Mouse (Mus musculus): ENCODE results near the gene Glyat.
"Not testable (repeated sequence)": the region's sequence is repeated elsewhere in the genome, so short reads cannot be mapped to it uniquely, and the experiment has no call there.

Gene Glyat

DNA sequence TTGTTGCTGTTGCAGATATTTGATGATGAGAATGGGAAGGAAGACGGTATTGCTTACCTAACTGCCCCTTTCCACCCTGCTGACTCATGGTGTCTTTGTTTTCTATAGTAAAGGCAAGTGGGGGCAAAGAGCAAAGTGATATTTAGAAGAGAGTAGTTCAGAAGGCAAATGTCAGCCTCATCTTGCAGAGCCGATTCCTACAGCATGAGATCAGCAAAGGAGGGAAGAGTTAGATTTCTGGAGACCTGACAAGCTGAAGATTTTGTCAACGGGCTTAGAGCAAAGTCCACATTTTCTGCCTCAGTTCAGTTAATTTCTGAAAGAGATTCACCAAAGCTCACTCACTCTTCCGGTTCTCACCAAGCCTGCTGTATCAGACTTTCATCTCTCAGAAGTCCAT, at the start of gene Glyat:
TSS of gene Glyat (plus strand) at position 133 of the 400 bp plus-strand sequence.
- no peak for DNase-seq

DNA sequence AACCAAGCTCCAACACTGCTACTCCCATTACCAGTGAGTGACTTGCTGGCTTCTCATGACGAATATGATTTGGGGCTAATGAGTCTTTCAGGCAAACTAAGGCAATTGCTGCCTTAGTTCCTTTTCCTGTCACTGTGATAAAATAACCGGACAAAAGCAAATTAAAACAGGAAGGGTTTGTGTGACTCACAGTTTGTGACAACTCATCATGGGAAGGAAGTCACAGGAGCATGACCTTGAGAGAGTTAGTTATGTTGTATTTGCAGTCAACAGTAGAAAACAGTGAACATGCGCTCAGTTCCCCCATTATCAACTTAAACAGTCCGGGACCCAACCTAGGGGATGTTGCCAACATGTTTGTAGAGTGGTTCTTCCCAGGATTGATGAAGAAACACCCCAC, 47.8 kb upstream of the Glyat start:
- DNase-seq = peak; percentile 27 to 30

DNA sequence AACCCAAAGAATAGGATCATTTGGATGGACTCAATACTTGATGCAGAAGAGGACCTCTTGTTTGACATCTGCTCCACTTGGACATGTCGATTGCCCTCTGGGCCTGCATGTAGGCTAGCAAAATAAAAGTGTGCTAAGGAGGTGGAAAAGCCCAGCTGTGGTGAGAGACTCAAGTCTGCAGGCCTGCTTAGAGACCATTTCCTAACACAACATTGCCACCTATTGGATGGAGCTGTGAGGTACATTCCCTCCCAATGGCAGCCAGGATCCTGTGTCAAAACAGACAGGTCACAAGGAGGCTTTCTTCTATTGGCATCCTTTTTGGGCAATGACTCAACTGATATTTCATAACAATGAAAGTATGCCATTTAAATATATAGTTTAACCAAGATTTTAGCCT, 41.2 kb upstream of the Glyat start:
- DNase-seq = peak; percentile 74 to 79

DNA sequence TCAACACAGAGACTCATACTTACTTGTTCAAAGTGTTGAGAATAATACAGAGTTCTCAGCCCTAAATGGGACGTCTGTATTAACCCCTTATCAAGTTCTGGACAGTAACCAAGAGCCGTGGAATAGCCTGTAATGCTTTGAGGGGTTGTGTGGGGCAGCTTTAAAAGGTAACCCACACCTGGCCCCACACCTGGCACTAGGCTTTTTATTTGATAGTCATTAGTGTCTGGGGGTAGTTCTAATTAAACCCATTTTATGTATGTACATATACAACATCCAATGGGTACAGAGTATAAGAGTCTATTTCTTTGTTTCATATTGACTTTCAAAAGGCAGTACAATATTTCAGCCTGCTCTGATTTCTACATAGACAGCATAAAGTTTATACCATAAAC, 38.0 kb upstream of the Glyat start:
- no peak for DNase-seq

DNA sequence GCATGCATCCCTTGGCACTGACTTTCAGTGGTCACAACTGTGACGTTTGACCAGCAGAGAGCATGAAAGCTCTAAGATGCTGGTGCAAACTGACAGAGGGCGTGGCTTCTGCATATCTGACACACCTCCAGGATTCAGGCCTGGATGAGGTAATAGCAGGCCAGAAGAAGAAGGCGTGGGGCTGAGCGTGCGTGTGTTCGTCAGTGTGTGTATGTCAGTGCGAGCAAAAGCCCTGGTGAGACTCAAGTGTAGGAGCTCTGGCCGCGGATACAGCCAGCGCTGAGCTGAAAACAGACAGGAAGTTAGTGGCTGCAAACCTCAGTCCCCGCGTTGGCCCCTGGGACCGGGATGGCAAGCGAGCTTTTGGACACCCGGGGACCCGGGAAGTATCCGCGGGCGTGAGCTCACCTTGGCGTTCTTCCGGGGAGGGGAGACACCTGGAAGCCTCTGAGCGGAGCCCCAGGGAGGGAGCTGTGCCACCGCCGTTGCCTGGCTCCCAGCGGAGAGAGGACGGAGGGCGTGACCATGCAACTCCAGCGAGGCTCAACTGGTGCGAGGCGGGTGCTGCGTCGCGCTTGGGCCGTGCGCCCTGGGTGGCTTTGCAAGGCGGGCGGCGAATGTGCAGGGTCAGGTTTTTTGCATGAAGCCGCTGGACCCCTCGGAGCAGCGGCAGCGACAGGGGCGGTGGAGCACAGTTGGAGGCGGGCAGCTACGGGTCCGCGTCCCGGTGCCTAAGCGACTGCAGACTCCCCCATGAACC, 37.4 kb upstream of the Glyat start:
- DNase-seq = peak; percentile 61 to 62

DNA sequence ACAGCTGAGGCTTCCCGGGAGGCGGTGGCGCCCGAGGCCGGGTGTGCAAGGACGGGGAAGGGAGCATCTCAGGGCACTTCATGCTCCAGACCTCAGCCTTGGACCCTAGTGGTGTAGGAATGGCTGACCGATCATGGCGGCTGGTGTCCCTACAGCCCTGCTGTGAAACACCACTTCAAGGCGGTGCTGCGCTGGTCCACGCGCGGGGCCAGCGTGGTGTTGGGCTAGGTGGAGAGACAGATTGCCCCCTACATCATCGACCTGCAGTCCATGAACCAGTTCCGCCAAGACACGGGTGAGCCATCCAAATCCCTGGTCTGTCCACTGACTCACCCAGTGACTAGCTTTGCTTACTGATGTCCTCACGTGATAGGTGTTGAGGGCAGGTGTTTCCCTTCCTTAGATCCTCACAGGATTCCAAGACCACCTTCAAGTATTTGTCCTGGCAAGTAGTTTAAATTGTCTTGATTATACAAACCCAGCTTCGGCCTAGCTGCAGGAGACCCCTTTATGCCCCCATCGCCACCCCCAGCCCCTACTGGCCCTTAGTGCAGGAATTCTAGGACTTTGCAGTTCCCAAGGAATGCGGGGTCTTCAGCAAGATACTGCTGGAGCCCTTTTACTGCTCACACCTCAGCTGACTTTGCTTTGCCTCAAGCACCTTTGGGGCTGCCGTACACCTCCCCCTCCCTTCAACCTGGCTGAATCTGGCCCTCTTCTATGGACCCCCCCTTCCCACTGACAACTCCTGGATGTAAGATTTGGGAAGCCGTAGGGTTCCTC, 36.6 kb upstream of the Glyat start:
- DNase-seq = peak in 1 of 2 experiments; percentile 21

DNA sequence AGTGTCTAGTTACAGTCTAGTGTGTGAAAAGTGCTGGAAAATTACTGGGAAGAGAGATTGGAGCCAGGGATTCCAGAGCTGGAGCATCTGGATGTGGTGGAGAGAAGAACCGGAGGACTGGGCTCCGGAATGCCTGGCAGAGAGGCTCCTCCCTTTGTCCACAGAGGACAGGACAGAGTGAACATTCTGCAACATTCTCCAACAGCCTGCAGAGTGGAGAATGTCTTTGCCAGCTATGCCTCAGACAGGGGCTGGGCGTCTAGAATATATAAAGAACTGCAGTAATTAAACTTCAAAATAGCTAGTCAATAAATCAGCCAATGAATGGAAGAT, 36.1 kb upstream of the Glyat start:
- no peak for DNase-seq

DNA sequence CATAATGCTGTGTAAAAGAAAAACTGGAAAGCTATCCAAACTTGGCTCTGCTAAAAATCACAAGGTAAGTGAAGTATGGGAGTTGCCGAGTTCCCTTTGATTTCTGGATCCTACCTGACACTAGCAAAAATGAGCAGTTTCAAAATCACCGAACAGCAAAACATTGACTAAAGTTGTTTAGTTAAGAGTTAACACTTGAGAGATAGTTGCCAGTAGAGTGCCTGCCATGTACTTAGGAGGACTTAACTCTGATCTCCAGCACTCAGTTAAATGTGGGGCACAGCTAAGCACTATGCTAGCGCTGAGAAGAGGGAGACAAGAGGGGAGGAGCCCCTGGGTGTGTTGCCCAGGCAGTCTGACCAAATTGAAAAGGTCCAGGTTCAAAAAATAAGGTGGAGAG, 34.4 kb upstream of the Glyat start:
- DNase-seq = no peak

DNA sequence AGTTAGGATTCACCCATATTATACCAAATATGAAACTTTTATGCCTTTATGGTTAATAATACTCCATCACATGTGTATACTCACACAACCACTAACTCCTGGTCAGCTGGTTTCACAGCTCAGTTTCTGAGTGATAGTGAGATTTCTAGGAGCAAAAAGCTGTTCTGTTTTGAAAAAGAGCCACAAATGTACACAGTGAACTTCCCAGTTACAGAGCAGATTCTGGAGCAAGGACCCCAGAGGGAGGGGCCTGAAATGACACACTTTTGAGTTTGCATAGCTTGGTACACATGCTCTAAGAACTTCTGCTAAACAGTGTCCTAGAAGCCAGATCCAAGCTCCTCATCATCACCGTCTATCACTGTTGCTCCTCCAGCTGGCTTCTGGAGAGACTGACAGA, 33.4 kb upstream of the Glyat start, which contains the start of gene Gm4952:
TSS of gene Gm4952 (plus strand) at position 301 of the 400 bp plus-strand sequence.
- no peak for DNase-seq

DNA sequence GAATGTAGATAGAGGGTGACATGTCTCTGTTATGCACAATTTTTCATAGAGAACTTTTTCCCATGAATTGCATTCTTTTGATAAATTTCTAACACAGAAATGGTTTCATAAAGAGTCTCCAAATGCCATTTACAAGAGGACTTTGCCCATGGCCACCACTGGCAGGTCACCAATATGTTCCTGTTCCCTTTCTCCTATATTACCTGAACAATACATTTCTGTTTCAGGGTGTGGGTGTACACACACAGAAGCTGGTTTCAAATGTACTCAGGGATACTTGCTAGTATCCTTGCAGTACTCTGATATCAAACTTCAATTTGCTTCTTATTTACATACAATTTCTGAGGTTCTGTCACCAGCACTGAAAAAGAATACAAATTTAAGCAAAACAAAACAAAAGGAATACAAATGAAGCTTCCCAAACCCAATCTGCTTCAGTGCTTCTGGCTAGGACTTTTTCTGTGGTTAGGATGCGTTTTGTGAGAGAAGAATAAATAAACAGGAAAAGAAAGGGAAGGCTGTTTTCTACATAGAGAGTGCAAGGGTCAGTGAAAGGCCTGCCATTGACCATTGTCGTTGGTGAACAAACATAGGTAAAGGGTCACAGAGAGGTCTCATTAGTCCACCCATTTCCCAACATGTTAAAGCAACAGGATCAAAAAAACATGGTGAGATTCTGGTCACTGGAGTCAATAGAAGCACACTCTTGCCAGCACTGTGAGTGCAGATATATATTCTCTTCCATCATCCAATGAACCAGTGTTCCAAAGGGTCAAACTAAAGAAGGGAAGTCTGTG, 32.2 kb upstream of the Glyat start:
- no peak for DNase-seq

DNA sequence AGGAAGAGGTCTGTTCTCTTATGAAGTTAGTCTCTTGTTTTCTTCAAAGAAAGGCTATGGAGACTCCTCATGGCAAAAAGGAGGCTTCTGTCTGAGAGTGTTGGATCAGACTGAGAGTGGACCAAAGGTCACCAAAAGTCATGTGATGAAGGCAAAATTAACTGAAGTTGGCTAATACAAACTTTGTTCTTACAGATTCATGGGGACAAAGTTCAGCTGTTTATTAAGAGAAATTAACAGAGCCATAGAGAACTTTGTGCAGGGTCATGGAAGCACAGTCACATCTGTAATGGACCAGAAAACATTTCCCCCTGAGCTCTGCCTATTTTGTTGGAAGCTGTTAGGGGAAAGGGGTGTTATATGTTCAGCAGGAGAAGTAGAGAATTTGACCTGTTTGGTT, 24.8 kb upstream of the Glyat start:
- no peak for DNase-seq

DNA sequence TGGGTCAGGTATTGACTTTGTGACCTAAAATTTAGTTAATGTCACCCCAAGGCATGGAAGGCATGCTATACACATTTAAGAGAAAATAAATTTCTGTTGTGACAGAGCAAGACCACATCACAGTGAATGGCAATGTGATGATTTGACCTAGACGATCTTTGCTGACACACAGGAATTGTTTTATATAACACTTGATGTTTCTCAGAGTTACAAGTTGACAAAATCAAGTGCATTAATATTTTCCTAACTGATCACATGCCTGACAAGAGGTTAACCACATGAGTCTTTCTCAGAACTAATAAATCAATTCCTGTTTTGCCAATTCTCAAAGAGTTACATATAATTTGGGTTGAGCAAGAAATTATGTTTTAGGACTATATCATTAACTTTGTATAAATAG, 19.5 kb upstream of the Glyat start:
- DNase-seq = no peak

DNA sequence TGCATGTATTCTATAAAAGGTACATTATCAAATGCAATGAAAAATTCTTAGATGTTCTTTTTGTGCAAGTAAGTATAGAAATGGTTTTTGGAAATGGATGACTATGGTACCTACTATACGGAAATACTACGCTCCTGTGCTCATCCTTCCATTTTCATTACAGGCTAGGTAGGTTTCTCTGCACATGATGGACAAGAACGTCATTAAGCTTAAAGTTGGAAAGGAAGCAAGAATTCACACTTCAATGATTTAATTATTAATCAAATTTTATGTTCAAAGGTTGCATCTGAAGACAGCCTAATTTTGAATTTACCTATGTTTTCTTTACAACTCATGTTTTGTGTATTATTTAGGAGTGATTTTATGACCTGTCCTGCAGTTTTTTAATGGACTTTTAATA, 1.2 kb downstream of the Glyat start:
- no peak for DNase-seq

DNA sequence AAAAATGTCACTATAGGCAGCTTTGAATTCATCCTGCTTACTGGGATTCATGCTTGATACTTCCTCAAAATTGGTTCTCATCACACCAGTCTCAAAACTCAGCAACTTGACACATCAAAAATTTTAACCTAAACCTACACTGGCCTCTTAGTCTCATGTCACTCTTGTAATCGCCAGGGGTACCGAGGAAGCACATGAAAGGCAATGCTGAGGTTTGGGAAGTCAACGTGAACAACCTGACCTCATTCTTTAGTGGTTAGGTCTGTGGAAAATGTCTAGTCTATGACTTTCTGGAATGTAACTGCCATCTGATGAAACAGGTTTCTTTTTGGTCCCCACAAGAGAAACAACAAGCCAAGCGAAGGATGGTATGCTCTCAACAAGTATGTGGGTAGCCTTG, 1.9 kb downstream of the Glyat start:
- DNase-seq = no peak

DNA sequence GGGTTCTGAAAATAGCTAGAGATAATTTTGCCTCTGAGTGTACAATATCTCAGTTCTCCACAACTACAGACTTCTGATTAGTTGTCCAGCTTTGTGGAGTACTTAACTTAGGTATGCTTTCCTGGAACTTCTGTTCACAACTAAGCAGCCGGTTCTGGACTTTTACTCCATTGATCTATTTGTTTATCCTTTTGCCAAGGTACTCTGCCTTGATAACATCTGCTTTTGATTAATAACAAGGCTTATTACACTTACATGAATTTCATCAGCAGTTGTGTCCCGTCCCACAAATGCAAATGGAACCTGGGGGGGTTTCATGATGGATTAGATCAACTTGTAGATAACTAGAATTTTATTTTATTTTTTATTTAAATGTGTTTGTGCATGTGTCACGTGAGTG, 3.8 kb downstream of the Glyat start:
- DNase-seq = no peak

DNA sequence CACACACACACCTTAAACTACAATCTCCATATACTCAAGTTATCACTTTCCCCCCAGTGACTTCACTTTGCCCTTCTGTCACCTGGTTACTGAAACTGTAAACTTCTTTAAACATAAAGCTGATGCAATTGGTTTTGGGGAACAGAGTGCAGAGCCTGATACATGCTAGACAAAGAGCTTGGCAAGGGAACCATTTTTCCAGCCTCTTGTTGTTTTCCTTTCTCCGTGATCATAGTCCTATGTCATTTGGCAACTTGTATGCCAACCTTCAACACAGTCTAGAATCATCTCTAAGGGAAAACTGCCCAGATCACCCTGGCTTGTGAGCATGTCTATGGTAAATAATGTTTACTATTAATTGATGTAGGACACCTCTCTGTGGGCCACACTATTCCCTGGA, 4.9 kb downstream of the Glyat start:
- DNase-seq = no peak

DNA sequence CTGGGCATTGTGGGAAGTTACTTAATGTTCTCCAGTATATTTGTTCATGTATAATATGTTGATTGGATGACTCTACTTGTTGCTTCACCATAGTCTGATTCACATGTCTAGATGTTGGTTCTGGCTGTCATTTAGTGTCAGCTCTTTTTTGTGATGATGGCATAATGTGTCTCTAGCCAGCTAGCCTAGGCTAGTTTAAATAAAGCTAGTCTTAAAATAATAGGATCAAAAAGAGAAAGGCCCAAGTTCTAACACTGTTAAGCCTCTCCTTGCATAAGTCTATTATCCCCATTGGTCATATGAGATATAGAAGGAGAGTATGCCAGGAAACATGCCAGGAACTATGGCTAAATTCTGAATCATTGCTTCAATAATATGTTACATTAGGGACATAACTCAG, 16.4 kb downstream of the Glyat start:
- no peak for DNase-seq

DNA sequence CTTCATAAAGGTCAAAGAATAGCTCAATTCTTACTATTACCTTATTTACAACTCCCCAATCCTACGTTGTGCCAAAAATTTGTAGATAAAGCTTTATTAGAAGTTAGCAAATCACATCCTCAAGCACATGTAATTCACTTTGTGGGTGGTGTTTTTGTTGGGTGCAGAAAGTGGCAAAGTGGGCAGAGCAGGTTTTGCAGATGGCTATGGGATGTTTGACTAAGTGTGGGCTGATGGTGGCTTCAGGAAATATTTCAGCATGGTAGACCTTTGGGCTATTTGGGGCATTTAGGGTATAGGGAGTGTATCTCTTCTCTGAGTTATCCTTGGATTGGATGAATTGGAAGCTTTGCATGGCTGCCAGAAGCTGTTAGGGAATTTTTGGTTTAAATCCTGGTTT, 33.0 kb downstream of the Glyat start:
- no peak for DNase-seq

DNA sequence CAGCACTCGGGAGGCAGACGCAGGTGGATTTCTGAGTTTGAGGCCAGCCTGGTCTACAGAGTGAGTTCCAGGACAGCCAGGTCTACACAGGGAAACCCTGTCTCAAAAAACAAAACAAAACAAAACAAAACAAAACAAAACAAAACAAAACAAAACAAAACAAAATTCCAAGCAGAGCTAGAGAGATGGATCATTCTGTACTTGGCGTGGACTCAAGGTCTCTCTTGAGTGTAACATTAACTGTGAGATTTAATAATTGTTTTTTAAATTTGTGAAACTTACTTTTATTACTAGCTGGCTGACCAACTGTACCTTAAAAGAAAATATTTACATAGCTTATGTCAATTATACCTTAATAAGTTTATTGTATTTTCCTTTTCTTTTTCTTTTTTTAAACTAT, 35.5 kb downstream of the Glyat start:
- DNase-seq = not testable (repeated sequence)

DNA sequence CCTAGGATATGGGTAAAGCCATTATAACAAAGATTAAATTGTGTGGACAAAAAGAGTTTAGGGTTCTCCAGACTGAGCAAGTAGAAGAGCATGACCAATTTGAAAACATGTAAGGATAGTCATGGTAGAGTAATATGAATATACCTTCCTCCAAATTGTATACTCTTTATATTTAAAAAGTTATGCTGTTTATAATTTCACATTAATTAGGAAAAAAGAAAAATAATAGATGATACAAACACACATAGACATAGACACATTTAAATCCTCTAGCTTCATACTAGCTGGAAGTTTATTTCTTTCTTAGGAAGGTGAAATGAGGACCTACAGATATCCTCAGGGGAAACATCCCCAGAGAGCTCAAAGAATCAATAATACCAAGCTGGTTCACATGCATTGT, 37.0 kb downstream of the Glyat start, which contains the start of gene Olfr1442:
TSS of gene Olfr1442 (plus strand) at position 301 of the 400 bp plus-strand sequence.
- DNase-seq = no peak

DNA sequence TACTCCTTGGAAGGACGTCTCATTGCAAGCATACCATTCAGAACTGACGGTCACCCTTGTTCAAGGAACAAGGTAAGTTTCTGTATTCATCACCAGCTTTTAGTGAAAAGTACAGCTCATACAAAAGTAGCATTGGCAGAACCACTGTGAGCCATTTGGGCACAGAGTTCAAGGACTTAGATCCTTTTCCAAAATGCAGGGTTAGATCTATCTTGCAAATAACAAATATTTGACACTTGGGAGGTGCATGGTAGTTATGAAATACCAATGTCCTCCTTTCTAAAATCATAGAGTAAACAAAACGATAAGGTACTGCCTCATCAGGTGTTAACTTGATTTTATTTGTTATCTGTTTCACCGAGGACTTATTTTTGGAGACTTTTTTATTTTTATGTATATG, 37.9 kb downstream of the Glyat start:
- DNase-seq = no peak

DNA sequence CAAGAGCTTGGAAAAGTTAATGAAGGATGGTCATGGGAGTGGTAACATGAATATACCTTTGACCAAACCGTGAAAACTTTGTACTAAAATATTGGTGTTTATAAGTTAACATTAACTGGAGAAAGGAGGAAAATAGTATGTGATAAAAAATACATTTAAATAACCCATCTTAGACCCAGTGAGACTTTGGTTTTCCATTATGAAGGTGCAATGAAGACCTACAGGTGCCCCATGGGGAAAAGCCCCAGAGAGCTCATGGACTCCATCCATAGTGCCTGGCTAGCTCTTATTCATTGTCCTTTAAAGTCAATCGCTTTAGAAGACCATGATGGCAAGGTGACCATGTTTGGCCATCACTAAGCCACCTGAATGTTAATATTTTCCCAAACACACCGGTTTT, 44.7 kb downstream of the Glyat start, which contains the start of gene Olfr1443:
TSS of gene Olfr1443 (plus strand) at position 301 of the 400 bp plus-strand sequence.
- DNase-seq = no peak

DNA sequence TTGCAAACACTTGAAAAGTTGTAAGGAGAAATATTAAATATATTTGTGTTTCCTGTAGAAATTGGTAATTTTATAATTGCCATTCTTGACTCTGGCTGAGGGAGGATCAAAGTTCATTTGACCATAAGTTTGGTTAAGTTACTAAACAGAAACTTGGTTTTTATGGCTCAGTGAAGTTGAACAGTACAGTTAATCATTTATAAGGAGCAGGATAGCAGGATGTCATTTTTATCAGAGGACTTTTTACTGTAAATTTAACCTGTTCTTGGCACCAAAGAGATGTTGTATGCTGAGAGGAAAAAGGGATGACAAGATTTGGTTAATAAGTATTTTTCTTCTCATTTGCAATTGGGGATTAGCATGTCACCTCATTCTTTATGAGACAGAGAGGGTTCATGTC, 51.5 kb downstream of the Glyat start:
- DNase-seq = no peak

DNA sequence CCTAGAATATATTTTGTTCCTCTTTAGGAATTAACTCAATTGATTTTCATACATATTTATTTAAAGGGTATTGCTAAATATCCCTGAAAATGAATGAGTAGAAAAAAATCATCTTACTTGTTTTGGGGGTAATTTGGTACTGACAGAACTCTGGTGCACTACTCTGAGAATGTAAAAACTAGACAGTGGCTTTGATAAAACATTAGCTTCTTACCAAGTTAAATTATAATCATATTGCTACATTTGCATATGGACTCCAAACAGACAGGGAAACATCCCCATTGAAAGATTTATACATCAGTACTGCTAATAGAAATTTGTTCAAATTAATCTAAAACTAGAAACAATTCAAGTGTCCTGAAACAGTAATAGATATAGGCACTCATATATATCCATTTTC, 52.1 kb downstream of the Glyat start:
- no peak for DNase-seq

Data from B cell, adult 2 months (primary cell).